Mouse (Mus musculus): Measurements from ENCODE around the gene Ano5. TPM values are rescaled to one million over a fixed set of nuclear protein-coding genes. Genes with fewer than 3 reads are reported as not detected.

Ano5 gene
- polyA plus RNA-seq, 1 experiment from 2014 or later, result 0.07 TPM

- Histone ChIP-seq H3K9me3 (ENCODE audit: low read length) (no peaks in the 10 kb centered on the region), H3K4me3 (ENCODE audit: low read depth, low read length) (no peak overlapping the region), H3K27ac (ENCODE audit: low read length) (no peak overlapping the region), H3K4me2 (replicated peaks; ENCODE audit: low read depth, low read length) (no peak overlapping the region), H3K9ac (replicated peaks; ENCODE audit: low read depth) (no peak overlapping the region), H3K36me3 (ENCODE audit: insufficient read depth, low read length) (no peaks in the 10 kb centered on the region), H3K27me3 (replicated peaks; ENCODE audit: insufficient read depth, low read length) (no peaks in the 10 kb centered on the region), H3K4me1 (ENCODE audit: insufficient read depth, low read depth, low read length) (no peaks in the 10 kb centered on the region)
- DNase-seq (ENCODE audit: low spot score), result no peak
- no peak for ATAC-seq
- TF ChIP-seq EP300 (IDR thresholded peaks at IDR 0.05) (no peak), CTCF (IDR thresholded peaks at IDR 0.05) (no peak)
- WGBS, result 8% methylated on average over 7 of the region's 7 CpGs
Observed at GRCm38 (mm10) chr7:51633230-51633844, 122.5 kb downstream of the Ano5 start.

Other genes with a start within 250 kb of the Ano5 start
- not detected in 2 replicates for gene Slc17a6, start 111.0 kb downstream of the Ano5 start, polyA plus RNA-seq (2015; fragmentation: Nextera tagmentation; extraction: Ambion mirVana)

Measured in lung, postnatal 0 days (tissue).